Comparison of ENCODE assay signal across 8 mouse cellular contexts in genomic region chr6:72438862-72439354, GRCm38 (mm10). TPM values are rescaled to one million over a fixed set of nuclear protein-coding genes. Genes with fewer than 3 reads are reported as not detected.
DNase-seq lines count a peak whose midpoint lies in the region; ATAC-seq and TF ChIP-seq lines count a peak whose summit lies in the region.

No protein-coding gene starts in this region.

- H3K4me2 ChIP-seq in heart, embryonic 11.5 days, result peak overlapping the region; percentile 73
- peak overlapping the region; percentile 77 for H3K4me2 ChIP-seq in kidney, postnatal 0 days (ENCODE audit: low read length)
- peak overlapping the region; percentile 75 for H3K4me2 ChIP-seq in liver, embryonic 11.5 days
- peak overlapping the region; percentile 91 for H3K4me2 ChIP-seq in stomach, embryonic 14.5 days (replicated peaks; ENCODE audit: low read depth, low read length)

- WGBS in heart, embryonic 11.5 days (ENCODE audit: insufficient replicate concordance), result under 1% methylated on average over 51 of the region's 57 CpGs
- WGBS in kidney, postnatal 0 days, result under 1% methylated on average over 53 of the region's 57 CpGs
- WGBS in liver, embryonic 11.5 days, result under 1% methylated on average over 54 of the region's 57 CpGs
- WGBS in stomach, embryonic 14.5 days, result under 1% methylated on average over 48 of the region's 57 CpGs

- peak overlapping the region; percentile 95 for H3K9ac ChIP-seq in heart, embryonic 11.5 days (ENCODE audit: low read depth, low read length)
- peak overlapping the region; percentile 100 for H3K9ac ChIP-seq in kidney, postnatal 0 days (ENCODE audit: low read depth, low read length)
- peak overlapping the region; percentile 100 for H3K9ac ChIP-seq in liver, embryonic 11.5 days (ENCODE audit: low read depth, low read length)
- H3K9ac ChIP-seq in stomach, embryonic 14.5 days (replicated peaks; ENCODE audit: low read depth, low read length), result peak overlapping the region; percentile 82

- TF ChIP-seq POLR2A in bone marrow macrophage, adult 2 months (IDR thresholded peaks at IDR 0.05; ENCODE audit: borderline replicate concordance, low read depth, low read length), result no peak
- no peak; the same call in 1 of the 2 replicates for TF ChIP-seq POLR2A in embryonic fibroblast, embryonic 13.5 days (IDR thresholded peaks at IDR 0.05; ENCODE audit: low read depth, low read length)

- no peaks in the 10 kb centered on the region for H3K9me3 ChIP-seq in heart, embryonic 11.5 days (replicated peaks; ENCODE audit: control insufficient read depth, low read length)
- no peaks in the 10 kb centered on the region for H3K9me3 ChIP-seq in kidney, postnatal 0 days (replicated peaks; ENCODE audit: low read length)
- H3K9me3 ChIP-seq in liver, embryonic 11.5 days (ENCODE audit: control insufficient read depth, low read length), result no peaks in the 10 kb centered on the region
- no peaks in the 10 kb centered on the region for H3K9me3 ChIP-seq in stomach, embryonic 14.5 days (ENCODE audit: control insufficient read depth, low read depth, low read length)

- ATAC-seq in heart, embryonic 11.5 days (replicated peaks; ENCODE audit: insufficient number of reproducible peaks, low FRiP score, low TSS enrichment), result peak; percentile 70
- peak; percentile 59 for ATAC-seq in kidney, postnatal 0 days (replicated peaks; ENCODE audit: low FRiP score, low read depth)
- ATAC-seq in liver, embryonic 11.5 days (replicated peaks; ENCODE audit: low FRiP score), result peak; percentile 44
- ATAC-seq in stomach, embryonic 14.5 days (ENCODE audit: insufficient number of reproducible peaks, insufficient read depth, low FRiP score, low read depth), result peak; percentile 66

- peak; percentile 58 for DNase-seq in A20 (ENCODE audit: low read depth, low spot score)
- peak; percentile 96 for DNase-seq in kidney, postnatal 0 days (ENCODE audit: low spot score)
- peak; percentile 86 for DNase-seq in liver, embryonic 11.5 days (ENCODE audit: low spot score)
- DNase-seq in naive thymus-derived CD4-positive, alpha-beta T cell, adult 2 months (ENCODE audit: low read depth), result peak; percentile 91

- peaks cover 18% of the 10 kb centered on the region for H3K4me1 ChIP-seq in bone marrow macrophage, adult 2 months (ENCODE audit: control insufficient read depth, insufficient read depth, low read length)
- H3K4me1 ChIP-seq in embryonic fibroblast, embryonic 13.5 days (ENCODE audit: control insufficient read depth, insufficient read depth, low read length), result peaks cover 6% of the 10 kb centered on the region
- H3K4me1 ChIP-seq in heart, embryonic 11.5 days (ENCODE audit: control insufficient read depth, insufficient read depth, low read length), result peaks cover 24% of the 10 kb centered on the region
- peaks cover 19% of the 10 kb centered on the region; the same call in 1 of the 2 replicates for H3K4me1 ChIP-seq in kidney, postnatal 0 days (replicated peaks; ENCODE audit: insufficient read depth, low read length)
- peaks cover 8% of the 10 kb centered on the region for H3K4me1 ChIP-seq in liver, embryonic 11.5 days (replicated peaks; ENCODE audit: control insufficient read depth, insufficient read depth, low read length)
- H3K4me1 ChIP-seq in stomach, embryonic 14.5 days (ENCODE audit: control insufficient read depth, insufficient read depth, low read length), result peaks cover 16% of the 10 kb centered on the region; the same call in 1 of the 2 replicates

- peaks cover 21% of the 10 kb centered on the region for H3K36me3 ChIP-seq in heart, embryonic 11.5 days (ENCODE audit: control insufficient read depth, insufficient read depth, low read length)
- H3K36me3 ChIP-seq in kidney, postnatal 0 days (ENCODE audit: insufficient read depth, low read length), result peaks cover 29% of the 10 kb centered on the region
- H3K36me3 ChIP-seq in liver, embryonic 11.5 days (ENCODE audit: control insufficient read depth, insufficient read depth, low read length), result peaks cover 22% of the 10 kb centered on the region
- peaks cover 33% of the 10 kb centered on the region for H3K36me3 ChIP-seq in stomach, embryonic 14.5 days (ENCODE audit: control insufficient read depth, insufficient read depth, low read length)

- no peaks in the 10 kb centered on the region for H3K27me3 ChIP-seq in heart, embryonic 11.5 days (ENCODE audit: control insufficient read depth, insufficient read depth, low read length)
- no peaks in the 10 kb centered on the region for H3K27me3 ChIP-seq in kidney, postnatal 0 days (ENCODE audit: insufficient read depth, low read length)
- no peaks in the 10 kb centered on the region for H3K27me3 ChIP-seq in liver, embryonic 11.5 days (replicated peaks; ENCODE audit: control insufficient read depth, insufficient read depth, low read length)
- no peaks in the 10 kb centered on the region for H3K27me3 ChIP-seq in stomach, embryonic 14.5 days (ENCODE audit: control insufficient read depth, insufficient read depth, low read length)

- TF ChIP-seq CTCF in bone marrow macrophage, adult 2 months (IDR thresholded peaks at IDR 0.05; ENCODE audit: low read depth, low read length), result no peak
- no peak for TF ChIP-seq CTCF in embryonic fibroblast, embryonic 13.5 days (IDR thresholded peaks at IDR 0.05; ENCODE audit: borderline replicate concordance, insufficient read depth, low read length)
- TF ChIP-seq CTCF in kidney, postnatal 0 days (IDR thresholded peaks at IDR 0.05; ENCODE audit: low read depth), result no peak

- peak overlapping the region; percentile 98 for H3K27ac ChIP-seq in bone marrow macrophage, adult 2 months (ENCODE audit: insufficient read depth, low read depth, low read length)
- peak overlapping the region; percentile 97 for H3K27ac ChIP-seq in embryonic fibroblast, embryonic 13.5 days (ENCODE audit: insufficient read depth, low read length)
- peak overlapping the region; percentile 97 for H3K27ac ChIP-seq in heart, embryonic 11.5 days (ENCODE audit: low read depth, low read length)
- H3K27ac ChIP-seq in kidney, postnatal 0 days, result peak overlapping the region; percentile 100
- peak overlapping the region; percentile 99 for H3K27ac ChIP-seq in liver, embryonic 11.5 days (ENCODE audit: low read depth, low read length)
- peak overlapping the region; percentile 97 for H3K27ac ChIP-seq in stomach, embryonic 14.5 days (ENCODE audit: low read length)

- H3K4me3 ChIP-seq in bone marrow macrophage, adult 2 months (ENCODE audit: insufficient read depth, low read length), result peak overlapping the region; percentile 98
- H3K4me3 ChIP-seq in embryonic fibroblast, embryonic 13.5 days (ENCODE audit: insufficient read depth, low read length), result peak overlapping the region; percentile 98
- peak overlapping the region; percentile 74 for H3K4me3 ChIP-seq in heart, embryonic 11.5 days (ENCODE audit: low read depth, low read length)
- H3K4me3 ChIP-seq in kidney, postnatal 0 days (replicated peaks; ENCODE audit: low read depth, low read length), result peak overlapping the region; percentile 99
- peak overlapping the region; percentile 96 for H3K4me3 ChIP-seq in liver, embryonic 11.5 days (ENCODE audit: low read depth, low read length)
- peak overlapping the region; percentile 59 for H3K4me3 ChIP-seq in stomach, embryonic 14.5 days (ENCODE audit: low read depth, low read length)

RNA-seq across cellular contexts. Expression of gene Mat2a, which starts 0.5 kb away (rescaled TPM):
- 88.0 and 88.8 TPM in 2 replicates for polyA plus RNA-seq in bone marrow macrophage, adult 2 months (2012; ENCODE audit: insufficient read depth, insufficient read length, missing spikeins)
- polyA plus RNA-seq in embryonic fibroblast, embryonic 13.5 days (2011; ENCODE audit: insufficient read length, low read depth, missing spikeins), result 215 and 258 TPM in 2 replicates
- 321 and 349 TPM in 2 replicates for polyA plus RNA-seq in heart, embryonic 11.5 days (2014; fragmentation: Nextera tagmentation; extraction: Ambion mirVana)
- 320 and 335 TPM in 2 replicates for polyA plus RNA-seq in kidney, postnatal 0 days (2015; fragmentation: Nextera tagmentation; extraction: Ambion mirVana)
- polyA plus RNA-seq in liver, embryonic 11.5 days (2014; fragmentation: Nextera tagmentation; extraction: Ambion mirVana), result 426 and 477 TPM in 2 replicates
- polyA plus RNA-seq in stomach, embryonic 14.5 days (2014; fragmentation: Nextera tagmentation; extraction: Ambion mirVana), result 333 and 352 TPM in 2 replicates

RNA-seq across cellular contexts. Expression of gene Ggcx, which starts 24.8 kb away (rescaled TPM):
- polyA plus RNA-seq in bone marrow macrophage, adult 2 months (2012; ENCODE audit: insufficient read depth, insufficient read length, missing spikeins), result 15.7 and 18.3 TPM in 2 replicates
- 60.6 and 67.0 TPM in 2 replicates for polyA plus RNA-seq in embryonic fibroblast, embryonic 13.5 days (2011; ENCODE audit: insufficient read length, low read depth, missing spikeins)
- polyA plus RNA-seq in heart, embryonic 11.5 days (2014; fragmentation: Nextera tagmentation; extraction: Ambion mirVana), result 23.9 and 27.1 TPM in 2 replicates
- 19.1 and 21.7 TPM in 2 replicates for polyA plus RNA-seq in kidney, postnatal 0 days (2015; fragmentation: Nextera tagmentation; extraction: Ambion mirVana)
- 24.1 and 26.9 TPM in 2 replicates for polyA plus RNA-seq in liver, embryonic 11.5 days (2014; fragmentation: Nextera tagmentation; extraction: Ambion mirVana)
- 23.2 TPM in 2 replicates for polyA plus RNA-seq in stomach, embryonic 14.5 days (2014; fragmentation: Nextera tagmentation; extraction: Ambion mirVana)

RNA-seq across cellular contexts. Expression of gene Vamp8, which starts 48.4 kb away (rescaled TPM):
- 348 and 352 TPM in 2 replicates for polyA plus RNA-seq in bone marrow macrophage, adult 2 months (2012; ENCODE audit: insufficient read depth, insufficient read length, missing spikeins)
- polyA plus RNA-seq in embryonic fibroblast, embryonic 13.5 days (2011; ENCODE audit: insufficient read length, low read depth, missing spikeins), result 89.7 and 108 TPM in 2 replicates
- 137 and 142 TPM in 2 replicates for polyA plus RNA-seq in heart, embryonic 11.5 days (2014; fragmentation: Nextera tagmentation; extraction: Ambion mirVana)
- polyA plus RNA-seq in kidney, postnatal 0 days (2015; fragmentation: Nextera tagmentation; extraction: Ambion mirVana), result 228 and 241 TPM in 2 replicates
- 265 and 274 TPM in 2 replicates for polyA plus RNA-seq in liver, embryonic 11.5 days (2014; fragmentation: Nextera tagmentation; extraction: Ambion mirVana)
- polyA plus RNA-seq in stomach, embryonic 14.5 days (2014; fragmentation: Nextera tagmentation; extraction: Ambion mirVana), result 194 and 206 TPM in 2 replicates

RNA-seq across cellular contexts. Expression of gene Vamp5, which starts 58.6 kb away (rescaled TPM):
- polyA plus RNA-seq in bone marrow macrophage, adult 2 months (2012; ENCODE audit: insufficient read depth, insufficient read length, missing spikeins), result 5.3 and 10.5 TPM in 2 replicates
- polyA plus RNA-seq in embryonic fibroblast, embryonic 13.5 days (2011; ENCODE audit: insufficient read length, low read depth, missing spikeins), result 20.1 and 23.5 TPM in 2 replicates
- polyA plus RNA-seq in heart, embryonic 11.5 days (2014; fragmentation: Nextera tagmentation; extraction: Ambion mirVana), result 55.3 and 59.2 TPM in 2 replicates
- polyA plus RNA-seq in kidney, postnatal 0 days (2015; fragmentation: Nextera tagmentation; extraction: Ambion mirVana), result 45.6 and 50.1 TPM in 2 replicates
- 164 and 181 TPM in 2 replicates for polyA plus RNA-seq in liver, embryonic 11.5 days (2014; fragmentation: Nextera tagmentation; extraction: Ambion mirVana)
- polyA plus RNA-seq in stomach, embryonic 14.5 days (2014; fragmentation: Nextera tagmentation; extraction: Ambion mirVana), result 22.6 and 26.3 TPM in 2 replicates

Comparison
In these comparisons a context has a peak if more than half of its experiments do, and no peak if none do; other contexts are left out.
1. Peak in every context shown above with its lines: DNase-seq, ATAC-seq, H3K4me3 ChIP-seq and H3K27ac ChIP-seq.